Mouse (Mus musculus): ENCODE measurements around the gene Gse1. TPM values are rescaled to one million over a fixed set of nuclear protein-coding genes. Genes with fewer than 3 reads are reported as not detected.

Gene Gse1
- polyA plus RNA-seq, 3 experiments from 2014 or later, result 2.0 to 4.0 (median 3.2) TPM

DNA sequence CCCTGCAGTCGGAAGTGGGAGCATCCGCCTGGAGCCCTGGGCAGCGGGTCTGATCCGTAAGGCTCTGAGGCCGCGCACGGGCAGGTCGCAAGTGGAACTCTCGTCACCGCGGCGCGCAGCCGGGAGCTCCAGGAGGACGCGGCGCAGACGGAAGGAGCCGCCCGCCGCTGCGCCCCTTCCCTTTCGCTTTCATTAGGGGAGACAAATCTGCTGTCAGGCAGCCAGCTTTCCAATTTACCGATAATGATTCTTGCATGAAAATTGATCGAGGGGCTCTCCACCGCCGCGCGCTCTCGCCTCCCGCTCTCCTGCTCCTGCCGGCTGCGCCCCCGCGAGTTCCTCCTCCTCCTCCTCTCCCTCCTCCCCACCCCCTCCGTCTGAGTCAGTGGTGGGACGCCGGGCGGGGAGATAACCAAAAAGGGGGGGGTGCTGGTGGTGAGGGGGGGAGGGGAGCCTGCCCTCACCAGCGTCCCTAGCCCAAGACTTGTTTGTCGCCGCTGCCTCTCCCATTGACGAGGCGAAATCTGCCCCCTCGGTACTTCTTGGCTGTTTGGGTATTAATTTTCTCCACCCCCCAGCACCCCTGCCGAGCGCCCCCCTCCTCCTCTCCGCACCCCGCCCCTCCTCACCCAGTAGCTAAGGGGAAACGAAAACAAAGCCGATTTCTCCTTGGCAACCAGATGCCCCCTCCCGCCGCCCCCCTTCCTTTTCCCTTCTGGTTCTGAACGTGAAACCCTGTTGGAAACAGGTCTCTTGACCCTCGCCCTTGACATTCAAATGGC is 259.7 kb downstream of the Gse1 start:
- ATAC-seq, result peak; percentile 35

GRCm38 (mm10) chr8:120488636-120489131 is 260.4 kb downstream of the Gse1 start:
- no peak for ATAC-seq

- ATAC-seq, result peak; percentile 57
Measured at GRCm38 (mm10) chr8:120489142-120489754, 261.0 kb downstream of the Gse1 start.

- ATAC-seq, result no peak
Measured at GRCm38 (mm10) chr8:120489771-120490281, 261.6 kb downstream of the Gse1 start.

GRCm38 (mm10) chr8:120490354-120491141 is 262.3 kb downstream of the Gse1 start:
- ATAC-seq, result peak; percentile 7

GRCm38 (mm10) chr8:120491166-120491793 is 263.0 kb downstream of the Gse1 start:
- no peak for ATAC-seq

DNA sequence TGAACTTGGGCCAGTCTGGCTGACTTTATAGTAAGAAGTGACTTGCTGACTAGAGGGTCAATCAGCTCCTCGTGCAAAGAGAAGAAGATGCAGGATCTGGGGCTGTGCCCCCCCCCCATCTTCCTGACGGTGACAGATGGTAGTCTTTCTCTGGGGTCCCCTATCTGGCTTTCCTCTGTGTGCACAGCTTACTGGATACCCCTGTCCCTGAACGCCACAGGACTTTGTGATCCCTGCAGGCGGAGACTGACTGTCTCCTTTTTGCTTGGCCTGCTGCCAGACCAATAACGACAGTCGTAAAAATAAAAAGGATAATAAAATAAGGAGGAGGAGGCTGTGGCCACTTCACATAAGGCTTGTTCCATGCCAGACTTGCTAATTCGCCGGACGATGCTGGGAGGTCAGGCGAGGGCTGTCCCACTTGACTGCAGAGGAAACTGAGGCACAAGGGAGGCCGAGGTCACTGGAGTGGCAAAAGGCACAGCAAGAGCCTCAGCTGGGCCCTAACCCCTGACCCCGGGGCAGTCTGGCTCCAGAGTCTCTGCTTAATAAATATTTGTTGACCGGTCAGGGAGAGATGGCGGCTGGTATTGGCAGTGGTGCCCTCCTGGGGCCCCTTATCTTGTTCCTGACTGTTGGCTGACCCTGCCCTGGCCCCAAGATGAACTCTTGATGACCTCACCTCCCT is 264.1 kb downstream of the Gse1 start:
- ATAC-seq, result no peak

- ATAC-seq, result no peak
Measured at GRCm38 (mm10) chr8:120492881-120493220, 264.6 kb downstream of the Gse1 start.

DNA sequence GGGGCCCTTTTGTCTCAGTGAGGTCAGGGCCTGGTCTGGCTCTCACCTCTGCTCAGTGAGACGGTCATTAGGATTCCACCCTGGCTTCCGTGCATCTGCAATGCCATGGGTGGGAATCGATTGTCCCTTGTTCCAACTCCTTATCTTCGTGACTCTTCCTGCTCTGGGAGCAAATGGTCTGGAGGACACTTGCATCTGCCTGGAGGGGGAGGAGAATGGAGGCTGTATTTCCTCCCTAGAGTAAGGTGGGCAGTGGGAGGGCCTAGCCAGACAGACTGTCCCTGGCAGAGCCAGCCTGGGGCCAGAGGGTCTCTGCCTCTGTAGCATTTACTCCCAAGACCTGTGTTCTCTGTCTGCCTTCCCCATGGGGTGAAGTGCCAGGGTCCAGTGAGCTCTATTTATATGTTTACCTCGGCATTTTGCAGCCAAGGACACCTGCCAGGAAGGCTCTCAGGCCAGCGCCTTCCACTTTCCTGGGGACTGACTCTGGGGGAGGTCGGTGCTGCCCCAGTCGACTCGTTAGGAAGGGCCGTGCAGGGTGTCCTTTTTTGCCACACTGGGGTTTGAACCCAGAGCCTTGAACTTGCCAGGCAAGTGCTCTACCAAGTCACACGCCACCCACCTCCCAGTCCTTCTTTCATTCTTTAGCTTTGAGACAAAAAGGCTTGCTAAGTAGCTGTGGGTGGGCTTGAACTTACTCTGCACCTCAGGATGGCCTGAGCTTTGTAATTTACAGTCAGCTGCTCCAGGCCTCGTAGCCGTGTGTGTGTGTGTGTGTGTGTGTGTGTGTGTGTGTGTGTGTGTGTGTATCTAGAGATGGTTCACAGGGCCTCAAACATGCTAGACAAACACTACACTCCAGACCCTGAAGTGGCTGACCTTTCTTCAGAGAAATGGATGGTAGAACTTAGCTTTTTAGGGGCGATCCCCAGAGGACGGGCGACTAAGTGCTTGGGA is 265.5 kb downstream of the Gse1 start:
- no peak for ATAC-seq

DNA sequence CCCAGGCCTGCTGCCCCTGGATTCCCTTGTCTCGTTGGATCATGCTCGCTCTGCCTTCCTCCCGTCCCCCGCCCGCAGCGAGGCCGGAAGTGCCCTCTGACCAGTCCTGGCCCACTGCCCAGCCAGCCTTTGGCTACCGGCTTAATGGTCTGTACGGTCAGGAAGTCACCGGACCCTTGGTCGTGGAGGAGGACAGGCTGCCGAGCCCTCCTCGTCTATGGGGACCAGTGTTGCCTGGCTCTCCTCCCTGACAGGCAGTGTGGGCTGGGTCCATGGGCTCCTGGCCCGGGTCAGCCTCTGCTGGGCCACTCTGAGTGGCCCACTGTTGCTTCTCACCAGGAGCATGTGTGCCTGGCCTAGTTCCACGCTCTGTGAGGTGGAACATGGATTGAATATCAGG is 266.6 kb downstream of the Gse1 start:
- no peak for ATAC-seq

DNA sequence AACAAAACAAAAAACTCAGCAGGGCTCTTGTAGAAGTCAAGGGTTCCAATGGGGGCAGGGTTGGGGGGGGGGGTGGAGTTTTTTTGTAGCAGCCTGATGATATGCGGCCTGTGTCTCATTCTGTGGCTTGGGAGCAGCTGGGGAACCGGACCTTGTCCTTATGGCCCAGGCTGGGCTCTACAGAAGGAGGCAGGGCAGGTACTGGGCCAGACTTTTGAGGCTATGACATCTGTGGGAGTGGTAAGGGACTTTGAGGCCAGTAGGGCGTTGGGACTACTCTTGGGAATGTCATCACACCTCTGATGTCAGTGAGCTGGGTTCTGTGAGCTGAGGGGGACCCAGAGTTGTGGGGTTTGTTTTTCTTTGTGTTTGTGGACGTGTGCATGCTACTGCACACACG is 267.2 kb downstream of the Gse1 start:
- ATAC-seq, result no peak

GRCm38 (mm10) chr8:120496478-120496877 is 268.2 kb downstream of the Gse1 start:
- no peak for ATAC-seq

GRCm38 (mm10) chr8:120497503-120497946 is 269.3 kb downstream of the Gse1 start:
- peak; percentile 84 for ATAC-seq

DNA sequence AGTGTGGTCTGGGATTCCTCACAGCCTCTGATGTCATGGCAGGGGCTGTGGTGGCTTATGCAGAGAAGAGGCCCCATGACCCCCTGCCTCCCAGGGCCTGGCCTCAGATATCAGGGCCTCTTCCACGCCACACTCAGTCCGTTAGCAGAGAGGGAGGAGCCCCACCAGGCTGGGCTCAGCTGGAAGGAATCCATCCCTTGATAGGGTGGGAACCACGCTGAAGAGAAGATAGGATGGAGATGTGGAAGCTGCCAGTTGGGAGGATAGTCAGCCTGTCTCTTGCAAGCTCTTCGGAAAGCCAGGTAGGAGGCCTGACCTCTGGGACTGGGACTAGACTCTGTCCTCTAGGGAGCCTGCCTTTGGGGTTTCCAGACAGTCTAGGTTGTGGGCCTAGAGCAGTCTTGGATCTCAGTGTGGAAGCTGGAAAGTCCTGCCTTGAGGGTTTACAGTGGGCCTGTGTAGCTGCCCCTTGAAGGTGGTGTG is 270.1 kb downstream of the Gse1 start:
- no peak for ATAC-seq

DNA sequence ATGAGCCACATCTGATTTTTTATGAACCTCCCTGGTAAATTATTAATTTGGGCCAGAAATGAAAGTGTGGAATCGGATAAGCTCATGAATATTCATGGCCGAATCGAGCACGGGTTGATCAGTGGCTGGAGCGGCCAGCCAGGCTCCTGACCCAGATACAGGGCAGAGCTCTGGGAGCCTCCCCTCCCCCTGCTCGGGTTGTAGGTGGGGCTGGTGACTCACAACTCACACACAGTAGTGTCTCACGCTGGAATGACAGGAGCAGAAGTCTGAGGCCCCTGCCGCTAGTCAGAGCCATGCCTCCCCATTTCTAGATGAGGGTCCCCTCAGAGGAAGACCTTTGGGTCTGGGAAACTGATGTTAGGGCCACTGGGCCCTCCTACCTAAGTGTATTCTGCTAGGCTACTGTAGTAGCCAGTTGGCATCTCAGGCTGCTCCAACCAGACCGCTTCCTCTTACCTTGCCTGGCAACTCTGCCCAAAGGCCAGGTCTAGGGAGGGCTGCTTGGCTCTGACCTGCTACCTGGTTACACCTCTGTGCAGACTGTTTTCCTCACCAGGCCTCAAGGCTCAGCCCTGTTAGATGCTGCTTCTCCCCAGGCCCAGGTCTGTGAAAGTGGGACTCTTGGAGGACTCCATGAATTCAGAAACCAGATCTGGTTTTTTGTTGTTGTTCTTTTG is 270.8 kb downstream of the Gse1 start:
- no peak for ATAC-seq

DNA sequence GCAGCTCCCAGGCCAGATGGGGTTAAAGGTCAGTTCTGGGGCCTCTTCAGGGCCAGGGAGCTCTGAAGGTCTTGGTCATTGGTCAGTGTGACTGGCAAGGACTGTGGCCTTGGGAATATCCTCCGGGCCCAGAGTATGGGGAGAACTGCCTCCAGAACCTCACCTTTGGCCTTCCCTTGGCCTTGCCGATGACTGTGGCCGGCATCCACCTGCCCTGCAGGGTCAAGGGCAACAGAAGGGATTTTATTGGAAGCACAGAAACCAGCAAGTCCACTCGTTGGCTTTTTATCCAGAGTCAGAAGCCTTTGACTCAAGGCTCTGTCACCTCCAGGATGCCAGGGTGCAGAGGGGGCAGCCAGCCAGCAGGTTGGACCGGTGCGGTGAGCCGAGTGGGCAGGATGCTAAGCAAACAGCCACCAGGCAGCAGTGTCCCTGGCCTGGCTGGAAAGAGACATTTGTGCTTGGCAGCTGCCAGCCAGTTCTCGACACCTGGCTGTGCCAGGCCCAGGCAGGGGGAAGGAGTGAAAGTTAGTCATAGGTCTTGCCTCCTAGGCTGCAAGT is 272.5 kb downstream of the Gse1 start:
- no peak for ATAC-seq

GRCm38 (mm10) chr8:120501426-120501825 is 273.2 kb downstream of the Gse1 start:
- ATAC-seq, result no peak

DNA sequence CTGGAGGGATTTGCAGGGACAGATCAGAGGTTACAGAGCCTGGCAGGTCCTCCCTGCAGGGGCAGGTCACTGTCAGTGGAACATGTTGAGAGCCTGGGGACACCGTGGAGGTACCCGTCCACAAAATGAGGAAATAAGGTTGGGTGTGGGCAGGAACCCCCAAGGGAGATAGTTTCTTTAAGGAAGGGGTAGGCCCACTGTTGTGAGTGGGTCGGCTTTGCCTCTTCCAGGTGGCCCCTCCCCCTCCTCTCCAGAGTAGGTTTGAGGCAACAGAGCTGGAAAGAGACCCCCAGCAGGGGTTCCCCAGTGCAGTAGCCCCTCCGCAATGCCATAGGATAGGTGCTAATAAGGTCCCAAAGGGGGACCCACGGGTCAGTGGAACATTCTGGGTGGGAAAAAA is 274.2 kb downstream of the Gse1 start:
- ATAC-seq, result no peak

DNA sequence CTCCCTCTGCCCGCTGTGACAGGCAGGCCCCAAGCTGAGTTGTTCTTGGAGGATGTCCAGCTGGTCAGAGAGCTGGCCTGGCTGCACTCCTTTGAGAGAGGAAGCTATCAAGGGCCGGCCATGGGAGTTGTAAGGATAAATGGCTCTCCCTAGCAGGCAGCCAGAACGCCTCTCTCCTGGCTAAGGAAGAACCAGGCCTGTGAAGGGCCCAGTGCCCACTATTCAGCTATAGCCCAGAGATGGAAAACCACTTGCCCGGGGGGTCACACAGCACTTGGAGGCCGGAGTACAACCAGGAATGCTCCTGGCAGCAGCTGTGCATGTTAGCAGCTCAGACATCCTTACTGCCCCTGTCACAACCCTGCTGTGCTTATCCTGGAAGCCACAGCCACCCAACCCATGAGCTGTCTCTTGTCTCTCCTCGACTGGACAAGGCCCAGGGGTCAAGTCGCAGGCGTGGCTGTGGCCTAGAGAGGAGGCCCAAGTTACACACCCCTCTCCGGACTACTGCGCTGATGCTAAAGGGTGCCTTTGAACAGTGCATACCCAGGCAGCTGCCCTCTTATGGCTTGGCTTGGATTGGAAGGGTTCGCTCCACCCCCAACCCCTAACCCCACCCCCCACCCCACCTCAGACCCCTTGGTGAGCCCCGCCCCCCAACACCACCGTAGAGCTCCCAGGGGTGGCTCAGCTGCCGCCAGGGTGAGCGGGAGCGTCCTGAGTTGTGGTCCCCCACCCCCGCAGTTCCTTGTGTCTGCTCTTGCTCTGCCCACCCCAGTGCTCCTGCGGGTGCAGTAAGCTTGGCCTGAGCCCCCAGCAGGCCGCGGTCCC is 276.2 kb downstream of the Gse1 start:
- ATAC-seq, result no peak
